Mouse (Mus musculus): ENCODE data around the gene Slc17a6. TPM values are rescaled to one million over a fixed set of nuclear protein-coding genes. Genes with fewer than 3 reads are reported as not detected.

Slc17a6 gene
- 0.36 TPM for polyA plus RNA-seq (2014; fragmentation: Illumina TruSeq; extraction: RNeasy Lipid Tissue Mini Kit (QIAGEN cat#74804); ENCODE audit: low read depth, low replicate concordance)

DNA sequence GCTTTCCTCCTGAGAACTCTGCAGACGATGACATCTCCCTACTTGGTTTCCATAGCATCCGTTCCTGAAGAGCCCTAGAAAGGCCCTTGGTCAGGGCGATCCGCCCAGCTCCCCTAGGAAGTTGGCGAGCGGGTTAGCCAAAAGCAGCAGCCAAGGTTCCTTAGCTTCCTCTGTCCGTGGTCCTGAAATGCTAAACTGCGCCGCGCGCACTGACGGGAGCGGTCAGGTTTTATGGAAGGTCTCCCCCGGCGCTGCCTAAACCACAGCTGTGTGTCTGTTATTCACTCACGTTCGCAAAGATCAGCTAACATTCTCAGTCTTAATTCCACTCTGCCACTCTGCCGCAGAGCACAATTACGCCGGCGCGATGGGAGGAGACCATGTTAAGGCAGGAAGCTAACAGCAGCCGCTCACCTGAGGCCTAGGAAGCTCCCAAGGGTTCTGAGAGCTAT is at the start of gene Slc17a6:
Gene Slc17a6, plus strand, starts transcription at position 313 of the 452 bp plus-strand sequence.

Other genes starting within 250 kb of the Slc17a6 start
- gene Ano5, start 111.0 kb upstream of the Slc17a6 start, polyA plus RNA-seq (2014; fragmentation: Illumina TruSeq; extraction: RNeasy Lipid Tissue Mini Kit (QIAGEN cat#74804); ENCODE audit: low read depth, low replicate concordance) = 1.0 TPM
- gene Gas2, start 240.0 kb downstream of the Slc17a6 start, polyA plus RNA-seq (2014; fragmentation: Illumina TruSeq; extraction: RNeasy Lipid Tissue Mini Kit (QIAGEN cat#74804); ENCODE audit: low read depth, low replicate concordance) = 4.8 TPM
- gene Fancf, start 240.3 kb downstream of the Slc17a6 start, polyA plus RNA-seq (2014; fragmentation: Illumina TruSeq; extraction: RNeasy Lipid Tissue Mini Kit (QIAGEN cat#74804); ENCODE audit: low read depth, low replicate concordance) = 1.7 TPM